Mouse (Mus musculus): ENCODE results near the gene Kcnq1.

- TF ChIP-seq POLR2A (IDR thresholded peaks at IDR 0.05; ENCODE audit: borderline replicate concordance, insufficient read depth, low read length), result no peak
- TF ChIP-seq CTCF (IDR thresholded peaks at IDR 0.05; ENCODE audit: borderline replicate concordance, insufficient read depth, low read depth, low read length), result no peak
Observed at GRCm38 (mm10) chr7:143067469-143067868, 38.7 kb upstream of the Kcnq1 start.
